Mouse (Mus musculus): ENCODE results near the gene Mad1l1.

Mad1l1 gene

GRCm38 (mm10) chr5:140258035-140258434 is 63.3 kb downstream of the Mad1l1 start:
- no peak for DNase-seq

- no peak for DNase-seq
These were observed 63.9 kb downstream of the Mad1l1 start for GRCm38 (mm10) chr5:140257439-140257838.

- DNase-seq, result no peak
These were observed 64.7 kb downstream of the Mad1l1 start for GRCm38 (mm10) chr5:140256685-140257084.

GRCm38 (mm10) chr5:140255265-140255664 is 66.1 kb downstream of the Mad1l1 start:
- DNase-seq, result no peak

GRCm38 (mm10) chr5:140254656-140255055 is 66.7 kb downstream of the Mad1l1 start:
- no peak for DNase-seq

GRCm38 (mm10) chr5:140251989-140252388 is 69.4 kb downstream of the Mad1l1 start:
- DNase-seq, result peak; percentile 68

GRCm38 (mm10) chr5:140250370-140250769 is 71.0 kb downstream of the Mad1l1 start:
- no peak for DNase-seq

- no peak for DNase-seq
These were observed 71.8 kb downstream of the Mad1l1 start for GRCm38 (mm10) chr5:140249359-140250062.

GRCm38 (mm10) chr5:140248101-140248500 is 73.3 kb downstream of the Mad1l1 start:
- DNase-seq, result no peak

GRCm38 (mm10) chr5:140240235-140240634 is 81.1 kb downstream of the Mad1l1 start:
- DNase-seq, result no peak

- no peak for DNase-seq
These were observed 82.5 kb downstream of the Mad1l1 start for GRCm38 (mm10) chr5:140238880-140239279.

GRCm38 (mm10) chr5:140230818-140231217 is 90.5 kb downstream of the Mad1l1 start:
- DNase-seq, result no peak

GRCm38 (mm10) chr5:140228306-140228705 is 93.0 kb downstream of the Mad1l1 start:
- DNase-seq, result no peak

- no peak for DNase-seq
These were observed 94.5 kb downstream of the Mad1l1 start for GRCm38 (mm10) chr5:140226871-140227270.

GRCm38 (mm10) chr5:140225881-140226280 is 95.5 kb downstream of the Mad1l1 start:
- DNase-seq, result no peak

- DNase-seq, result no peak
These were observed 96.2 kb downstream of the Mad1l1 start for GRCm38 (mm10) chr5:140225103-140225502.

GRCm38 (mm10) chr5:140223070-140224053 is 98.0 kb downstream of the Mad1l1 start:
- peak; percentile 39 for DNase-seq

GRCm38 (mm10) chr5:140221016-140221650 is 100.2 kb downstream of the Mad1l1 start:
- no peak for DNase-seq

GRCm38 (mm10) chr5:140219252-140219651 is 102.1 kb downstream of the Mad1l1 start:
- no peak for DNase-seq

- DNase-seq, result no peak
These were observed 103.5 kb downstream of the Mad1l1 start for GRCm38 (mm10) chr5:140217900-140218299.

GRCm38 (mm10) chr5:140217083-140217482 is 104.3 kb downstream of the Mad1l1 start:
- DNase-seq, result no peak

GRCm38 (mm10) chr5:140215471-140216087 is 105.8 kb downstream of the Mad1l1 start:
- DNase-seq, result no peak

GRCm38 (mm10) chr5:140213001-140213400 is 108.4 kb downstream of the Mad1l1 start:
- DNase-seq, result no peak

Data from layer of hippocampus, adult 9-11 months (tissue).